ENCODE assay signal across 17 mouse cellular contexts in genomic region chr16:94890581-94890980, GRCm38 (mm10).
DNase-seq lines count a peak whose midpoint lies in the region; ATAC-seq and TF ChIP-seq lines count a peak whose summit lies in the region.
"Had no signal": no experiment of that assay in that cellular context is flagged by ENCODE, and none has a peak within 500 bp of the region (broad histone marks: within the 10 kb centered on the region; RNA-seq: fewer than 3 reads in every experiment).

No protein-coding gene starts in this region.

- H3K4me2 ChIP-seq in hindbrain, postnatal 0 days (ENCODE audit: low read depth, low read length) = no peak overlapping the region
- H3K4me2 ChIP-seq in hindbrain, embryonic 11.5 days (replicated peaks; ENCODE audit: low read depth, low read length) = no peak overlapping the region
- H3K4me2 ChIP-seq in lung, postnatal 0 days (replicated peaks; ENCODE audit: low read depth, low read length) = no peak overlapping the region
- H3K4me2 ChIP-seq: embryonic facial prominence, embryonic 13.5 days; forebrain, embryonic 13.5 days; heart, embryonic 11.5 days; hindbrain, embryonic 14.5 days had no signal

- peak; percentile 44 for DNase-seq in heart, adult 11 months
- DNase-seq in heart, embryonic 10.5 days (ENCODE audit: low spot score) = no peak
- no peak for DNase-seq in hindbrain, postnatal 0 days (ENCODE audit: low spot score)
- no peak for DNase-seq in hindbrain, embryonic 11.5 days (ENCODE audit: low spot score)
- peak; percentile 58 for DNase-seq in lung, postnatal 0 days (ENCODE audit: low spot score)
- no peak for DNase-seq in lung, postnatal 14 days
- DNase-seq in adrenal gland, postnatal 10 days = no peak
- DNase-seq: gastrocnemius, postnatal 14 days had no signal

- H3K4me1 ChIP-seq in heart, embryonic 10.5 days = no peaks in the 10 kb centered on the region
- H3K4me1 ChIP-seq in hindbrain, postnatal 0 days (ENCODE audit: insufficient read depth, low read length) = peaks cover 6% of the 10 kb centered on the region; the same call in 1 of the 2 replicates
- H3K4me1 ChIP-seq in hindbrain, embryonic 11.5 days (replicated peaks; ENCODE audit: control insufficient read depth, insufficient read depth, low read length) = no peaks in the 10 kb centered on the region
- peaks cover 3% of the 10 kb centered on the region; the same call in 1 of the 2 replicates for H3K4me1 ChIP-seq in lung, postnatal 0 days (ENCODE audit: insufficient read depth, low read depth, low read length)
- peaks cover 11% of the 10 kb centered on the region for H3K4me1 ChIP-seq in bone marrow macrophage, adult 2 months (ENCODE audit: control insufficient read depth, insufficient read depth, low read length)
- H3K4me1 ChIP-seq: forebrain, embryonic 13.5 days had no signal

- TF ChIP-seq POLR2A in bone marrow macrophage, adult 2 months (IDR thresholded peaks at IDR 0.05; ENCODE audit: borderline replicate concordance, low read depth, low read length) = no peak

- no peak overlapping the region for H3K4me3 ChIP-seq in heart, embryonic 10.5 days
- no peak overlapping the region for H3K4me3 ChIP-seq in hindbrain, postnatal 0 days (ENCODE audit: low read length)
- H3K4me3 ChIP-seq in hindbrain, embryonic 11.5 days (ENCODE audit: low read depth, low read length) = no peak overlapping the region
- no peak overlapping the region for H3K4me3 ChIP-seq in lung, postnatal 0 days (ENCODE audit: low read depth, low read length)
- H3K4me3 ChIP-seq in bone marrow macrophage, adult 2 months (ENCODE audit: insufficient read depth, low read length) = no peak overlapping the region
- H3K4me3 ChIP-seq: embryonic facial prominence, embryonic 13.5 days; forebrain, embryonic 13.5 days had no signal

- WGBS in heart, embryonic 10.5 days = 69% methylated on average over 6 of the region's 6 CpGs
- WGBS in hindbrain, postnatal 0 days = 72% methylated on average over 6 of the region's 6 CpGs
- 85% methylated on average over 6 of the region's 6 CpGs for WGBS in hindbrain, embryonic 11.5 days
- WGBS in lung, postnatal 0 days = 36% methylated on average over 6 of the region's 6 CpGs

- no peaks in the 10 kb centered on the region for H3K9me3 ChIP-seq in heart, embryonic 10.5 days
- H3K9me3 ChIP-seq in hindbrain, postnatal 0 days (ENCODE audit: low read length) = no peaks in the 10 kb centered on the region
- H3K9me3 ChIP-seq in hindbrain, embryonic 11.5 days (ENCODE audit: control insufficient read depth, low read length) = no peaks in the 10 kb centered on the region
- no peaks in the 10 kb centered on the region for H3K9me3 ChIP-seq in lung, postnatal 0 days (ENCODE audit: low read length)
- H3K9me3 ChIP-seq: embryonic facial prominence, embryonic 13.5 days; forebrain, embryonic 13.5 days had no signal

- no peaks in the 10 kb centered on the region for H3K36me3 ChIP-seq in heart, embryonic 10.5 days
- H3K36me3 ChIP-seq in hindbrain, postnatal 0 days (ENCODE audit: insufficient read depth, low read length) = no peaks in the 10 kb centered on the region
- H3K36me3 ChIP-seq in hindbrain, embryonic 11.5 days (ENCODE audit: control insufficient read depth, insufficient read depth, low read length) = no peaks in the 10 kb centered on the region
- no peaks in the 10 kb centered on the region for H3K36me3 ChIP-seq in lung, postnatal 0 days (ENCODE audit: insufficient read depth, low read length)
- H3K36me3 ChIP-seq: embryonic facial prominence, embryonic 13.5 days had no signal

- no peak for TF ChIP-seq CTCF in hindbrain, postnatal 0 days (IDR thresholded peaks at IDR 0.05; ENCODE audit: low read depth)
- no peak for TF ChIP-seq CTCF in lung, postnatal 0 days (IDR thresholded peaks at IDR 0.05)
- TF ChIP-seq CTCF in bone marrow macrophage, adult 2 months (IDR thresholded peaks at IDR 0.05; ENCODE audit: low read depth, low read length) = no peak

- H3K9ac ChIP-seq in hindbrain, postnatal 0 days (replicated peaks; ENCODE audit: low read length) = no peak overlapping the region
- H3K9ac ChIP-seq in hindbrain, embryonic 11.5 days (ENCODE audit: low read depth, low read length) = no peak overlapping the region
- no peak overlapping the region for H3K9ac ChIP-seq in lung, postnatal 0 days (replicated peaks; ENCODE audit: low read depth)
- H3K9ac ChIP-seq: embryonic facial prominence, embryonic 13.5 days; forebrain, embryonic 13.5 days; forebrain, postnatal 0 days; hindbrain, embryonic 14.5 days had no signal

- H3K27me3 ChIP-seq in heart, embryonic 10.5 days (ENCODE audit: insufficient read depth, poor library complexity, severe bottlenecking) = no peaks in the 10 kb centered on the region
- H3K27me3 ChIP-seq in hindbrain, postnatal 0 days (ENCODE audit: insufficient read depth, low read length) = no peaks in the 10 kb centered on the region
- H3K27me3 ChIP-seq in hindbrain, embryonic 11.5 days (ENCODE audit: control insufficient read depth, insufficient read depth, low read length) = no peaks in the 10 kb centered on the region
- H3K27me3 ChIP-seq in lung, postnatal 0 days (replicated peaks; ENCODE audit: insufficient read depth, low read length) = no peaks in the 10 kb centered on the region
- H3K27me3 ChIP-seq: embryonic facial prominence, embryonic 13.5 days; forebrain, embryonic 13.5 days; Patski had no signal

- no peak for ATAC-seq in hindbrain, postnatal 0 days
- no peak for ATAC-seq in hindbrain, embryonic 11.5 days (ENCODE audit: low FRiP score)
- ATAC-seq in lung, postnatal 0 days = peak; percentile 74
- ATAC-seq: activated CD4-positive, CD25-positive, alpha-beta regulatory T cell, adult 4 months; forebrain, embryonic 13.5 days; forebrain, postnatal 0 days; intestine, embryonic 16.5 days; Patski had no signal

- TF ChIP-seq EP300 in lung, postnatal 0 days (IDR thresholded peaks at IDR 0.05) = peak; percentile 83

- no peak overlapping the region for H3K27ac ChIP-seq in heart, embryonic 10.5 days
- H3K27ac ChIP-seq in hindbrain, postnatal 0 days = peak overlapping the region; percentile 26; the same call in 1 of the 2 replicates
- H3K27ac ChIP-seq in hindbrain, embryonic 11.5 days (ENCODE audit: low read depth, low read length) = no peak overlapping the region
- no peak overlapping the region for H3K27ac ChIP-seq in lung, postnatal 0 days (ENCODE audit: low read length)
- H3K27ac ChIP-seq in bone marrow macrophage, adult 2 months (ENCODE audit: insufficient read depth, low read depth, low read length) = peak overlapping the region; percentile 52
- H3K27ac ChIP-seq: embryonic facial prominence, embryonic 13.5 days; forebrain, embryonic 13.5 days; hindbrain, embryonic 14.5 days had no signal

Comparison
In these comparisons a context has a peak if more than half of its experiments do, and no peak if none do; other contexts are left out.
1. DNase-seq: peak in heart, adult 11 months (single experiment) and lung, postnatal 0 days (single experiment); none in heart, embryonic 10.5 days (single experiment), hindbrain, postnatal 0 days (single experiment), hindbrain, embryonic 11.5 days (single experiment), lung, postnatal 14 days (single experiment) and adrenal gland, postnatal 10 days (single experiment).
2. H3K27ac ChIP-seq: peak in hindbrain, postnatal 0 days (single experiment) and bone marrow macrophage, adult 2 months (single experiment); none in heart, embryonic 10.5 days (single experiment), hindbrain, embryonic 11.5 days (single experiment) and lung, postnatal 0 days (single experiment).